Mouse (Mus musculus) cerebellum, postnatal 25 days (tissue): Measurements from ENCODE around the gene Smap2.

Experiments
- DNase-seq, 2 experiments: peaks; one replicate each; pipeline ENCODE4 v3.0.0; 2021; ENCODE audit warnings: mixed read lengths in 2 of 2

The Smap2 gene

DNA sequence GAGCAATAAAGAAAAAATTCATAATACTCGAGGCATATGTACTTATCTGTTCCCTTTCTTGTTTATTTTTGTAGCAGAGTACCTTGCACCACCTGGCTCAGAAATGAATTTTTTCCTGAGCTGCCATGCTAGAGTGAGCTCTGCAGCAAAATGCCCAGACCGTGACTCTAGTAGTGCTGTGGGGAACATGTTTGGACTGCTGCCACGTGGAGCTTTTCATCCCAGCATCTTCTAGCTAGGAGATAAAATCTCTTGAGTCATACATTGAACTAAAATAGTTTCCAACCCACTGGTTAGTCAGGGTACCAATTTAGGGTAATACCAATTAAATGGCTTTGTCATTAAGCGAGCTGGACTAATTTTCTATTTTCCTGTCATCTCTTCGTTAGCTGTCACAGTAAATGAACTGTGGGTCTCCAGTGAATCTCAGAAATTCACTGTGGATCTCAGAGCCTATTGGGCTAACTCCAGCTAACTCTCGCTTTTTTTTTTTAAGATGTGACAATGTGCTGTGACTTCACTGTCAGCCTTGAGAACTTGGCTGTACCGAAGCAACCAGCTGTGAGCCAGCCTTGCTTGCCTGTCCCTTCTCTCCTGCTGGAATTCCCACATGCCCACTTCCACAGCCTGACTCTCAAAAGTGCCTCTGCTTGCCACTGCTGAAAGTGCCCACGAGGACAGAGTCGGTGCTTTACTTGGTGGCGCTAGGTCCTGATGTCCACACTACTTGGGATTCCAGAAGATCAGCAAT, 3.2 kb upstream of the Smap2 start:
- DNase-seq, result peak in 1 of 2 experiments; percentile 19

DNA sequence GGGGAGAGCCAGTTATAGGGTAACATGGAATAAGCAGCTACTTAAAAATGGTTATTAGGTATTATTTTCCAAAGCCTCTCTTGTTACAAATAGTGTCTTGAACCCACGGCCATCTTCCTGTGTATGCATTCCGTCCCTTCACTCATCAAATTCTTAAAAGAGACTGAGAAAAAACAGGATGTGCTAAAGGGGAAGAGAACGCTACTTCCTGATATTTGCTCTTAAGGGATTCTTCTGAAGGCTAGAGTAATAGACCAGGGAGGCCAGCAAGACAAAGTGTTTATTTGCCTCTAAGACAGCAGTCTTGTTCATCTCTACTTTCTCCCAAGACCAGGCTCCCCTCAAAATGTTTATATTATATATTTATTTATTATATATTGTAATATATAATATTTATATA, 1.2 kb upstream of the Smap2 start:
- DNase-seq, result no peak

DNA sequence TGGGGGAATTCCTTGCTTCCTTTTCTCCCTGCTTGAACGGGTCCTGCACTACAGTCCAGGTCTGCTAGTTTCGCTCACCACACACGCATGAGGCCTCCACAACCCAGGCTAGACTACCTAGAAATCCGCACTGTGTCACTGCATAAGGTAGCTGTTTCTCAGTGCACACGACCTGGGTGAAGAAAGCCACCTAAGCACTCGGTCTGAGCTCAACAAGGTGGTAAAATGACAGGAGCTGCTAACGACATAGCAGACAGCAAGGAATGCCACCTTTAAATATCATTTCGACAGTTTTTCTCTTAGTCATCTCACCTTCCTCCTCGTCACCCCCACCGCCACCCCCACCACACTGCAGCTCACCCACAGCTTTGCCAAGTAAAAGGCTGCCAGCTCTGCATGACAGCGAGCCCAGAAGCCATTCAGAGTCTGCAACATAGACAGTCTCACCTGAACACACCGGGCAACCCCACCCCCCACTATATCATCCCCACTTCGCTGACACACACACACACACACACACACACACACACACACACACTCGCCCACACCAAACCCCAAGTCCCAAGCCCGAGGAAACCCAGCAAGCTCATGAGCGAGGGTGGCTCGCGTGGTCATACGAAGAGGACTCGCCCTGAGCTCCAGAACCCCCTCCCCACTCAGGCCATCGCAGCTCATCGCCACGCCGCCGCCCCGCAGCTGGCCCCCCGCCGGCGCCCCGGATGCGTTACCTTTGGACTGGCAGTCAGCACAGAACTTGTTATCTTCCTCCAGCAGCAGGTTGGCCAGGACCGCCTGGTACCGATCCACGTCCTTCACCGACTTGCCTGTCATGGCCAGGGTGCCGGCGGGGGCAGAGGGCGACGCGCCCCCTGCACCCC, 787 bp downstream of the Smap2 start:
- peak; percentile 72 to 80 for DNase-seq

DNA sequence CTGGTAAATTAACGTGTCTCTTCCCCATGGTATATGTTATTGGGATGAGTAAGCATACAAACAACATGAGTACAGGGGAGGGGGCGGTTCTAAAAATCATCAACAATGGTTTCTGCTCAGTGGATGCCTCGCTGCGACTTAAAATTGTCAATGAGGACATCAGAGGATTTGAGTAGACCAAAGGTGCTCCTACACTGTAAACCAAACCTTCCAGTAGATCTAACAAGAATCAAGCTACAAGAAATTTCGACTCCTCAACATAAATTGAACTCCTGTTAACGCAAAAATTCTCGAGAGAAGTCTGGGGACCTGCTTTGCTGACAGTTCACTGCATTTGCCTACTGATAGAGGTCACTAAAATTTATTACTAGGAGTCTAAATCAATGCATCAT, 1.8 kb downstream of the Smap2 start:
- no peak for DNase-seq

DNA sequence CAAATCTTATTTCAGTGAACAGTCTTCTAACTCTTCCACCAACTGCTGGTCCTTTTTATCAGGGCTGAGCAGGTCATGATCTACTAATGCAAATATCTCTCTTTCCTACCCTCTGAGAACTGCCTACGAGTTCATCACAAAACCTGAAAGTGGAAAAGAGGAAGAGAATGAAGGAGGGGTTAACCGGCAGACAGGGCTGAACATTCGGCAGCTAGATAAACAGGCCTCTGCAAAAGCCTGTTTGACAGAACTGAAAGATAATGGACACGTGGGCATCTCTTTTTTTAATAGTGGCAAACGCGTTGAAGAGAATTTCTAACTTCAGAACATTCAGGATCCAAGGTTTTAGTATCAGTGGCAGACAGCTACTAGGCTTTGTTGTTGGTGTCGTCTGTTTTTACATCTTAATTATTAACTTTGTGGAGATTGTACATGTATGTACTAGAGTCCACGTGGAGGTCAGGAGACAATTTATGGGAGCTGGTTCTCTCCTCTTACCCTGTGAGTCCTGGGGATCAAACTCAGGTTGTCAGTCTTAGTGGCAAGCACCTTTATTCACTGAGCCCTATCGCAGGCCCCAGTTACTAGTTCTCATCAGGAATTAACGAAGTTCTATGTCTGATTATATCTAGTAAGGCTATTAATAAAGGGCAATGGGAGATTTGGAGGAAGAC, 2.3 kb downstream of the Smap2 start:
- DNase-seq, result no peak

DNA sequence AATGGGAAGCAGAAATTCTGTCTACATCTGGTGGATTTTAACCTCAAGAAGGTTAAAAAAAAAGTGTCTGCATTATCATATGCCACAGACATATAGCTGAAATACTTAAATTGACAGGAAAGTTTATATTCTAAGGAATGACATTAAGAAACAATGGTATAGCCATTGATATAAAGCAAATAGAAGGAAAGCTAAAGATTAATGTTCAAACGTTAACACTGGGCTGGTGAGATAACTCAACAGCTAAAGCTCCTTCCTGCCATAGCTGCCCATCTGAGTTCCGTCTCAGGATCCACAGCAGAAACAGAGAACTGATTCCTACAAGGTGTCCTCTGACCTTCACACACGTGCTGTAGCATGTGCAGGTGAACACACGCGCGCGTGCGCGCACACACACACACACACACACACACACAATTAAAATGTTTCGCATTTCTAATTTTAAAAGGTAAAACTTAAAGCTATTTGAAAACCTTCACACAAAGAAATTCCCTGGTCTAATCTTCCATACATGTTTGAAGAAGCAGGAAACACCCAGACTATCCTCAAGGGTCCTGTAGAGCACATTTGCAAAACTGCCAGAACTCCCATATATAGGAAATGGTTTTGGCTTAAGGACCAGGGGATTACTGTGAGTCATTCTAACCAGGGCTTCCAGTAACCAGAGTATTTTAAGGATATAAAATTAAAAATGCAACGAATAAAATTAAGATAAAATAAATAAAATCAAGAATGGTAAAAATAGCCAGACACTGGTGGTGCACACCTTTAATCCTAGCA, 6.1 kb downstream of the Smap2 start:
- DNase-seq, result no peak

DNA sequence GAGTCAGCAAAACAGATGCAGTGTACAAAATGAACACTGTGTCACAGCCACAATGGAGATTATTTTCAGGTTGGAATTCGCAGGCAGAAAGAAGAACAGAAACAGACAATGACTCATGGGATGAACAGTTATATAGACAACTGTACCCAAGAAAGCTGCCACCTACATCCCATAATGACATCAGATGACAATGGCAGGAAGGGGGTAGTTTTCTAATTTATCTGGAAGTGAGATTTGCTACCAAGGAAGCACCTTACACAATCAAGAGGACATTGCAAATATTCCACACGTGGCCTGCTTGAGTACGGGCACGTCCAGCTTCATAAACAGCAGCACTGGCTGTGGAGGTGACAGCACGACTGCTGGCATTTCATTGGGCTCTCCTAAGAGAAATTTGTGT, 7.9 kb downstream of the Smap2 start:
- no peak for DNase-seq

DNA sequence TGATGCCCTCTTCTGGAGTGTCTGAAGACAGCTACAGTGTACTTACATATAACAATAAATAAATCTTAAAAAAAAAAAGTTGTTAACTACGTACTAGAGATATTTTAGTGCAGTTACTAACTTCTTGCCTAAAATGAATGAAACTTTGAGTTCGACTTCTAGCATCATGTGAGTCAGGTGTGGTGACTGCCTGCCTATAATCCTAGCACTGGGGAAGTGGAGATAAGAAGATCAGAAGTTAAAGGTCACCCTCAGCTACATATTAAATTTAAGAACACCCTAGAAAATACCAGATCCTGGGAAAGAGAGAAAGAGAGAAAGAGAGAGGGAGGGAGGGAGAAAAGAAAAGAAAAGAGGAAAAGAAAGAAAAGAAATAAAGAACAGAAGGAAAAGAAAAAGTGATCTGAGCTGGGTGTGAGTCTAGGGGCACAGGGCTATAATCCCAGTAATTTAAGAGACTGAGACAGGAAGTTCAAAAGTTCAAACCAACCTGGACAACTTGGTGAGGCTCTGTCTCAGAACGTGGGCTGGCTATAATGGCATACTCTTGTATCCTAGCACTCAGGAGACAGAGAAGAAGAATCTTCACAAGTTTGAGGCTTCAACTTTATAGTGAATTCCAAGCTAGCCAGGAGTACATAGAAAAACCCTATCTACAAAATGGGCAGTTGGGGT, 8.8 kb downstream of the Smap2 start:
- no peak for DNase-seq

DNA sequence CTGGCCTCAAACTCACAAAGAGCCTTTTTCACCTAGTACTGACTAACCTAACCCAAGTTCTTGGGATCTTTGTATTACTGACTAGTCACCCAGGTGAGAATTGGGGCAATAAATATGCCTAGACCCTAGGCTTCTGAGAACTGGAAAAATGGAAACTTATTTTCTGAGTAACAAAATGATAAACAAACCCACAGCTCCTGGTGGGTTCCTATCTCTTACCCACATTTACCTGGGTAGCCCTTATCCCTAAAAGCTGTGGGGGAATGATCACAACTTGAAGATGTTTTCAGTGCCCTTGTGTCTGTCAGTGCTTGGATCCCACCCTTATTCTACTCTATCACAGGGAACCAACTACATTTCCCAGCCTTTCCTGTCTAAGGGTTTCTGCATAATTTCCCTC, 10.0 kb downstream of the Smap2 start:
- no peak for DNase-seq

DNA sequence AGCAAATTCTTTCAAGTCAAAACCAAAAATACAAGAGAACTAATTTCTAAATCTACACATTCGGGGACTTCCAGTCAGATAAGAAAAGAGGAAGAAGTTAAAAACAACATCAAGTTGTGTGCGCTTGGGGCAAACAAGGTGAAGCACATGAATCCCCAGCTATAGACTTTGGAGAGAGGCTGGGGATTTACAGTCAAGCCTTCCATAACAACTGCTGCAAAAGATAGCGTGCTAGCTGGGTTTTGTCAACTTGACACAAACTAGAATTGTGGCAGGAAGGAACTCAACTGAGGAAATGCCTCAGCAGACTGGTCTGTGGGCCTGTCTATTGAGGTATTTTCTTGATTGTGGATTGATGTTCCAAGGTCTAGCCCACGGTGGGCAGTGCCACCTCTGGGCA, 12.4 kb downstream of the Smap2 start:
- DNase-seq, result no peak

DNA sequence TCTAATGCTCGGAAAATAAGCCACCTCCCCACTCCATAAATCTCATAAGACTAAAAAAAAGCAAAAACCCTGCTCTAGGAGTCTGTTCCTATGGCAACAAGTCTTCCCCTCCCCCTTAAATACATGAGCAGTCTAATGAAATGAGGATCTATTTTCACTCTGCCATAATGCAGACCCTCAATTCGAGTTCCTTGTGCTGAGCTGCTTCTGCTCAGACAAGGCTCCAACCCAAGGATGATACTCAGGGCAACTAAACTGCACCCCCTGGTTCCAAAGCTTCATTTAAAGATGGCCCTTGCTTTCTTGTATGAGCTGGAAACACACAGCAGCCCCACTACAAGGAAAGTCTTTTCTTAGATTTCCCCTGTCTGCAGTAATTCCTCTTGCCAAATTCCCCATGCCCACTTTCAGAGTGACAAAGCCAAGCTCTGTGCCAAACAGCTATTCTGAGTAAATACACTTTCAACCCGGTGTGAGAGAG, 13.4 kb downstream of the Smap2 start:
- no peak for DNase-seq

DNA sequence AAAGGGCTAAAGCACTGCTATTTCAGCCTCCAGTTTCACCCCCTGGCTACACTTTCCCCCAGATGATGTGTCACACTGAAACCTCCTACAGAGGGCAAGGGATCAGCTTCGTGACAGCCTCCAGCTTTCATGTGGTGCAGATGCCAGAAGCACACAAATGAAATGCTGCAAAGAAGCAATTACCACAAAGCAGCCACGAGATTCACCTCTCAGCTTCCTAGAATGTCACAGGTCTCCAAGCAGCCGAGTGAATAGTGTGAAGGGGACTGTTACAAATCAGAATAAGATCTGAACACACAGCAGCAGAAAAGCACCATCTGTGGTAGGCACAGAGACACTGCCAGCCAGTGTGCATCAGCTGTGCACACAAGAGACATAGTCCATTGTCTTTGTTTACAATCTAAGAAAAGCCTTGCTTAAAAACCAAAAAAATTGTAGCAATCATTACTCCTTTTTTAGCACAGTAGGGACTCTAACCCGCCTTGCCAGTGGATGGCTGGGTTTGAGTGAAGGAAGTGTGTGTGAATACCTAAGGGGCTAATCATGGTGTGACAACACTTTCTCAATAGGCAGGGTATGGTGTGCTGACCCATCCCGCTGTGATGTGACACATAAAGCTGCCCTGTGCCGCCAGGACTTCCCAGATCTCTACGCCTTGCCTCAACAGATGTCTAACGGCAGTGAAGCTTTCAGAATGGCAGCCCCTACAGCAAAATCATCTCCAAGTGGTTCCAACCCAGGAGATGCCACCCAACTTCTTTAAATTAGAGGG, 14.5 kb downstream of the Smap2 start:
- peak; percentile 42 to 51 for DNase-seq

DNA sequence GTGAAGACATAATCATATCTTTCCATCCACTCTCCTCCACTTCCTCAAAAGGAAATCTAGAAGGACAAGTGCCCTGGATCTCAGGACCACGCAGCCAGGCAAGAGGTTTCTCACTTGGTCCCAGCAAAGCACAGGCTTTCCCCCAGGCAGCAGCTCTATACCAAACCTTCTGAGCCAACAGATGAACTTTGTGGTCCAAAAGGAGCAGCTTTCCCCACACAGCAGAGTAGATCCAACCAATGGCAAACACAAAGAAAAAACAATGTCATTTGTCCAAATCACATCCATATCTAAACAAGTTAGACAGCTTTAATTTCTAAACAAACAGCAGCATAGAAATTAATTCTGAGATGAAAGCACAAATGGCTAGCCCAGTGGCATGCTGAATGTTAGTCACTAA, 15.4 kb downstream of the Smap2 start:
- no peak for DNase-seq

DNA sequence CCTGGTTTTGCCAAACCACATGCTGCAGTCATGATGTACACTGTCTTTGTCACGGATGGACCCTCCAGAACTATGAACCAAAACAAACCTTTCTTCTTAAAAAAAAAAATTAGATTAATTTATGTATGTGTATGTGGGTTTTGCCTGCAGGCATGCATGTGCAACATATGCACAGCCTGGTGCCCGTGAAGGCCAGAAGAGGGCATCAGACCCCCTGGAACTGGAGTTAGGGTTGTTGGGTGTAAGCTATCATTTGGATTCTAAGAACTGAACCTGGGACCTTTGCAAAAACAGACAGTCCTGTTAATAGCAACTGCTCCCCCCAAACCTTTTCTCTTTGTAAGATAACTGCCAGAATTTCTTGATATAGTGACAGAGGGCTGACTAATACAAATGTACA, 16.0 kb downstream of the Smap2 start:
- DNase-seq, result no peak

DNA sequence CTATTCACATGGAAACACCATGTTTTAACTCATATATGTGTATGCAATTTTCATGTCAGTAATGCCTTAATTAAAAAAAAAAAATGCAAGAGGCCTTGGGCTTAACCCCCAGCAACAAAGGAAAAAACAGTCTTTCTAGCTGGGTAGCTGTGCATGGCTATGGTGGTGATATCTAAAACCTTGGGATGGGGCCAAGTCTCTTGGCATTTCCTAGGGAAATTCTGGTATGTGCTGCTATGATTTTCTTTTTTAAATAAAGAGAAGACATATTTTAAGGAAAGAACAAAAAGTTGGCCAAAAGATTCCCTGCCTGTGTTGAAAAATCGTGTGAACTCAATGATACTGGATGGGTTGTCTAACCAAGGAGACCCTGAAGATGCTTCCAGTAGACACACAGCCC, 21.1 kb downstream of the Smap2 start:
- no peak for DNase-seq

DNA sequence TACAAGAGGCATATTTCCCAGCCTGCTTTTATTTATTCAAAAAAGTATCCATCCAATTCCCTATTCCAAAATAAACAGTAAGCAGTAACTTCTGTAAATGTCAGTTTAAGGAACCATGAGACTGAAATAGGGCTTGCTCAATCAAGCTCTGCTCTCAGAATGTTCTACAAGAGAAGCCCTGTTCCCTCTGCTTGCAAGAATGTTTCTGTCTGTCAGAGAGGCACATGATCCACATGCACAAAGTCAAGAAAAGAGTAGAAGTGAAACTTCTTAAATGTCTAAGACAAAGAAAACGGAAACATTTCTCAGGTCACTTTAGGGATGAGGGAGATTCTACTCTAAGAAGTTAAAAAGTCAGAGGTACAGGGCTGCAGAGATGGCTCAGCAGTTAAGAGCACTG, 24.0 kb downstream of the Smap2 start:
- no peak for DNase-seq

DNA sequence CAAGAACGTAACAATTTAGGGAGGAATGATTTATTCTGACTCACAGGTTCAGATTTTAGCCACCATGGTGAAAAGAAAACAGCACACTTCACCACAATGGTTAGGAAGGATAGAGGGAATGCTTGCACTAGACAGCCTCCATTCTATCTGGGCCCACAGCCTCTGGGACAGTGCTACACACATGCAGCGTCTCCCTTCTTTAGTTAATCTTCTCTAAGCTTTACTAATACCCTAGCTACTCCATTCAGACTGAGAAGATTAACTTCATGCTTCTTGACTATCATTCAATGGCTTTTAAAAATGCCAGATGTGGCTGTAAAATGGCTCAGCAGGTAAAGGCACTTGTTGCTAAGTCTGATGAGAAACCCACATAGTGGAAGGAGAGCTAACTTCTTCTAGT, 24.8 kb downstream of the Smap2 start:
- no peak for DNase-seq

DNA sequence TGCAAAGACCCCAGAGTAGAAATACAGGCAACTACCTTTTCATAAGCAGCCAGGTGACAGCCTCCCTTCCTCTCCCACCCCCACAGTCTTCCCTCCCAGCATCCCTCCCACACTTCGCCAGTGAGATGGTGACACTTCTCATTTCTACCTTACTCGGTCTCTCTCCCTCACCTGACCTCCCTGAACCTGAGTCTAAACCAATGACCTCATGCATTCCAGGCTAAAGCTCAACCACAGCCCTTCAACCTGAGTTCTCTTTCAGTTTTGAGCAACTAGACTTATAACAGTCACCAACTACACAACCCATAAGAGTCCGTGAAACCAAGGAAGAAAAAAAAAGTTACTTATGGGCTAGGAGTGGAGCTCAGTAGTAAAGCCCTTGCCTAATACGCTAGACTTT, 29.7 kb downstream of the Smap2 start:
- DNase-seq, result no peak

DNA sequence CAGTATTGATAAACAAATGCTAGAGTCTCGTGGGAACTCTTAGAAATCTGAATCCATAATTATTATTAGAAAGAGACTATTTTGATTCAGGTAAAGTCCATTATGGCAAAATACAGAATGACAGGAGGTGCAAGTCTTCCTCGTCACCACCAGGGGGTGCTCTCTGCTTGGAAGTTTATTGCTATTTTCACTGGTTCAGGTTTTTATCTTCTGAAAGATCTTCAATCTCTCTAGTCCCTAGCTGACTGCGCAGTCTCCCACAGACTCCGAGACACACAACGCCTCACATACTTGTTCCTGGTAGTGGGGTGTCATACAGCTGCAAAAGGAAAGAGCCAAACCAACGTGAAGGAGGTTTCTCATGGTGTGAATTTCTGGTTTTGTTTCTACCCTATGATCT, 30.6 kb downstream of the Smap2 start:
- DNase-seq, result peak; percentile 62 to 72

DNA sequence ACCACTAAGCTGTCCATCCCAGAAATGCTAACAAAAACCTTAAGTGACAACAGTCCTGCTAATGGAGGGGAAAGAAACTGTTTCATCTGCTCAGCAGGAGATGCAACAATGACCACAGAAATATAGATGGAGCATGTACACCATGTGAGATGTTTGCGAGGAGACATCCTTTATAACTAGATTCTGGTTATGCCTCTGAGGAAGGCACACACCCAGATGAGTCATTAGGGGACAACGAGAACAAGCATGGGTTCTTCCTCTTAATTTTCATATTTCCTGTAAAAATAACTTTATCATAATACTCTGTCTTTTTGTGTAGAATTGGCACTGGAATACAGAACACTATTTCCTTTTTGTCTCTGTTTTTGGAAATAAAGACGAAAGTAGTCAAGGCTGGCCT, 38.8 kb downstream of the Smap2 start:
- no peak for DNase-seq

DNA sequence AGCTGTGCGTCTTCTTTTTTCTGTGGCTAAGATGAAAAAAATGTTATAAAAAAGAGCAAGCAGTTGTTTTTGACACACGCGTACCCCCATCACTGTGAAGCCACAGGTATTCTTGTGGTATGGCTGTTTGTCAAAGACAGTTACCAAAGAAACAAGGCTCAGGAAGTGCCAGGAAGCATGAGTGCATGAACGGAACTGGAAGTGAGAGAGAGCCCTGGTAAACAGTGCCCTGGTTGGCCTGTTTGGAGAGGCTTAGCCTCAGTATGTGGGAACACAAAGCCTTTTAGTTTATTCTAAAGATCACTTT, 41.7 kb downstream of the Smap2 start:
- no peak for DNase-seq
